Comparison of ENCODE assay signal across 15 mouse cellular contexts in the genomic region with DNA sequence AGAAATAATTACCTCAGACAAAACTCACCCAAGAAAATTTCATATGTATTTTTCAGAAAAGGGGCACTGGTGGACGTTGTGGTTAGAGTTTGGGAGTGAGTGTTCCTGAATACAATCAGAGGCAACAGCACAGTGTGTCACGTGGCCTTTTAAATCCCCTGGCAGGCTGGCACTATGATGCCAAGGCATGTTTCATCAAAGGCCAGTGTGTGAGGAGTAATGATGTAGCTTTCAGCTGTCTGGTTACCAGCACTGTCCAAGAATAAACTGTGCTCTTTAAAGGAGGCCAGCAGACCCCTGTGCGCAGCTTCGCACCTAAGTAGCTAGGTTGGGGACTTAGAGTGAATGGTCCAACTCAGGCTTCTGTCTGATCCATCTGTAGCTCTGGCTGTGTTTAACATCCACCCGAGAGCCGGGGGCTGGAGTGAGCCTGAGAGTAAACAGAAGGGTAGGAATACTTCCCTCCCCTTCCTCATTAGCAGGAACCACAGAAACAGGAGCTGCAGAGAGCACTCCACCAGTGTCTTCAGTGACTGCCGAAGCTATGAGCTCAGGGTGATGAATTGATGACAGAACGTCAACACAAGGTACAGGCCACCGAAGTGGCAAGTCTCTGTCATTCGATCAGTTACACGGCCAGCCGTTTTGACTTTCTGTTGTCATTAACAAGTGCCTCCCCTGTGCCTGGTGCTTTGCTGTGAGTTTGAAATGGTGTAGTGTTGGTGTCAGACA. TPM values are rescaled to one million over a fixed set of nuclear protein-coding genes. Genes with fewer than 3 reads are reported as not detected.
DNase-seq lines count a peak whose midpoint lies in the region; ATAC-seq and TF ChIP-seq lines count a peak whose summit lies in the region.
"Had no signal": no experiment of that assay in that cellular context is flagged by ENCODE, and none has a peak within 500 bp of the region (broad histone marks: within the 10 kb centered on the region; RNA-seq: fewer than 3 reads in every experiment).

No protein-coding gene starts in this region.

- no peak for DNase-seq in hindbrain, embryonic 10.5 days (ENCODE audit: low spot score)
- no peak for DNase-seq in lung, postnatal 25 days (ENCODE audit: low spot score)
- no peak for DNase-seq in limb, embryonic 14.5 days (ENCODE audit: low spot score)
- DNase-seq in thymus, postnatal 14 days = no peak
- DNase-seq: adrenal gland, postnatal 25 days; cerebellum, postnatal 25 days; heart, adult 11 months; lung, adult 18-20 months; right cerebral cortex, postnatal 25 days; thymus, adult 18-20 months had no signal

- ATAC-seq in forebrain, embryonic 13.5 days = peak; percentile 50
- ATAC-seq in forebrain, embryonic 12.5 days (ENCODE audit: low FRiP score) = no peak
- ATAC-seq in hindbrain, embryonic 15.5 days (ENCODE audit: low FRiP score, low read depth) = no peak
- ATAC-seq in lung, embryonic 16.5 days (ENCODE audit: low read depth) = 0 out of 2 replicates have a peak, but pooled peaks have one; percentile 16
- ATAC-seq in limb, embryonic 14.5 days (ENCODE audit: low FRiP score, low read depth) = no peak

- WGBS in forebrain, embryonic 13.5 days = 66% methylated on average over 12 of the region's 12 CpGs
- 79% methylated on average over 12 of the region's 12 CpGs for WGBS in forebrain, embryonic 12.5 days
- 70% methylated on average over 12 of the region's 12 CpGs for WGBS in hindbrain, embryonic 15.5 days
- WGBS in hindbrain, embryonic 10.5 days = 78% methylated on average over 12 of the region's 12 CpGs
- 33% methylated on average over 12 of the region's 12 CpGs for WGBS in lung, embryonic 16.5 days
- WGBS in limb, embryonic 14.5 days = 50% methylated on average over 12 of the region's 12 CpGs

- H3K4me1 ChIP-seq in forebrain, embryonic 13.5 days = peaks cover 30% of the 10 kb centered on the region
- H3K4me1 ChIP-seq in forebrain, embryonic 12.5 days = peaks cover 17% of the 10 kb centered on the region
- peaks cover 19% of the 10 kb centered on the region for H3K4me1 ChIP-seq in hindbrain, embryonic 15.5 days (replicated peaks)
- H3K4me1 ChIP-seq in hindbrain, embryonic 10.5 days (replicated peaks) = peaks cover 17% of the 10 kb centered on the region
- peaks cover 34% of the 10 kb centered on the region for H3K4me1 ChIP-seq in lung, embryonic 16.5 days (replicated peaks; ENCODE audit: control insufficient read depth, insufficient read depth, low read length)
- peaks cover 16% of the 10 kb centered on the region for H3K4me1 ChIP-seq in limb, embryonic 14.5 days (ENCODE audit: control insufficient read depth, insufficient read depth, low read length)

- peaks cover 47% of the 10 kb centered on the region for H3K36me3 ChIP-seq in forebrain, embryonic 13.5 days (ENCODE audit: poor library complexity, severe bottlenecking)
- H3K36me3 ChIP-seq in forebrain, embryonic 12.5 days (replicated peaks) = peaks cover 42% of the 10 kb centered on the region
- H3K36me3 ChIP-seq in hindbrain, embryonic 15.5 days = peaks cover 13% of the 10 kb centered on the region
- H3K36me3 ChIP-seq in hindbrain, embryonic 10.5 days = peaks cover 91% of the 10 kb centered on the region
- H3K36me3 ChIP-seq in lung, embryonic 16.5 days (ENCODE audit: control insufficient read depth, insufficient read depth, low read length) = peaks cover 2% of the 10 kb centered on the region; the same call in 1 of the 2 replicates
- H3K36me3 ChIP-seq in limb, embryonic 14.5 days (ENCODE audit: control insufficient read depth, insufficient read depth, low read length) = peaks cover 45% of the 10 kb centered on the region

- peak overlapping the region; percentile 51 for H3K27ac ChIP-seq in forebrain, embryonic 13.5 days
- H3K27ac ChIP-seq in forebrain, embryonic 12.5 days = no peak overlapping the region
- 0 out of 2 replicates have a peak overlapping the region, but pooled peaks have one; percentile 25 for H3K27ac ChIP-seq in hindbrain, embryonic 15.5 days (replicated peaks)
- no peak overlapping the region for H3K27ac ChIP-seq in hindbrain, embryonic 10.5 days
- no peak overlapping the region for H3K27ac ChIP-seq in lung, embryonic 16.5 days (ENCODE audit: low read length)
- 0 out of 2 replicates have a peak overlapping the region, but pooled peaks have one; percentile 43 for H3K27ac ChIP-seq in limb, embryonic 14.5 days (replicated peaks; ENCODE audit: low read depth, low read length)
- H3K27ac ChIP-seq: limb, embryonic 15.5 days had no signal

- no peak for TF ChIP-seq POLR2A in limb, embryonic 14.5 days (IDR thresholded peaks at IDR 0.05; ENCODE audit: borderline replicate concordance, extremely low read depth, insufficient read depth, insufficient read length)

- H3K4me2 ChIP-seq in forebrain, embryonic 13.5 days = no peak overlapping the region
- no peak overlapping the region for H3K4me2 ChIP-seq in forebrain, embryonic 12.5 days
- no peak overlapping the region for H3K4me2 ChIP-seq in hindbrain, embryonic 15.5 days
- no peak overlapping the region for H3K4me2 ChIP-seq in lung, embryonic 16.5 days (ENCODE audit: low read depth, low read length)
- H3K4me2 ChIP-seq in limb, embryonic 14.5 days (replicated peaks; ENCODE audit: low read depth, low read length, severe bottlenecking) = no peak overlapping the region
- H3K4me2 ChIP-seq: limb, embryonic 15.5 days had no signal

- H3K9ac ChIP-seq in forebrain, embryonic 13.5 days = no peak overlapping the region
- H3K9ac ChIP-seq in forebrain, embryonic 12.5 days = no peak overlapping the region
- no peak overlapping the region for H3K9ac ChIP-seq in hindbrain, embryonic 15.5 days
- H3K9ac ChIP-seq in lung, embryonic 16.5 days (ENCODE audit: low read length) = no peak overlapping the region
- H3K9ac ChIP-seq in limb, embryonic 14.5 days (ENCODE audit: low read depth, low read length, severe bottlenecking) = no peak overlapping the region
- H3K9ac ChIP-seq: limb, embryonic 15.5 days had no signal

- no peaks in the 10 kb centered on the region for H3K9me3 ChIP-seq in forebrain, embryonic 13.5 days (replicated peaks)
- H3K9me3 ChIP-seq in forebrain, embryonic 12.5 days = no peaks in the 10 kb centered on the region
- H3K9me3 ChIP-seq in hindbrain, embryonic 15.5 days = no peaks in the 10 kb centered on the region
- H3K9me3 ChIP-seq in hindbrain, embryonic 10.5 days = peaks cover 3% of the 10 kb centered on the region; the same call in 1 of the 2 replicates
- H3K9me3 ChIP-seq in lung, embryonic 16.5 days (ENCODE audit: control insufficient read depth, low read length) = no peaks in the 10 kb centered on the region
- no peaks in the 10 kb centered on the region for H3K9me3 ChIP-seq in limb, embryonic 14.5 days (ENCODE audit: control insufficient read depth, low read length)
- H3K9me3 ChIP-seq: limb, embryonic 15.5 days had no signal

- no peaks in the 10 kb centered on the region for H3K27me3 ChIP-seq in forebrain, embryonic 13.5 days
- H3K27me3 ChIP-seq in forebrain, embryonic 12.5 days = no peaks in the 10 kb centered on the region
- no peaks in the 10 kb centered on the region for H3K27me3 ChIP-seq in hindbrain, embryonic 15.5 days
- H3K27me3 ChIP-seq in hindbrain, embryonic 10.5 days (ENCODE audit: insufficient read depth, poor library complexity, severe bottlenecking) = no peaks in the 10 kb centered on the region
- no peaks in the 10 kb centered on the region for H3K27me3 ChIP-seq in lung, embryonic 16.5 days (ENCODE audit: control insufficient read depth, insufficient read depth, low read depth, low read length)
- H3K27me3 ChIP-seq in limb, embryonic 14.5 days (ENCODE audit: control insufficient read depth, insufficient read depth, low read length) = no peaks in the 10 kb centered on the region
- H3K27me3 ChIP-seq: limb, embryonic 15.5 days had no signal

- no peak overlapping the region for H3K4me3 ChIP-seq in forebrain, embryonic 13.5 days
- H3K4me3 ChIP-seq in forebrain, embryonic 12.5 days (replicated peaks) = no peak overlapping the region
- no peak overlapping the region for H3K4me3 ChIP-seq in hindbrain, embryonic 15.5 days
- no peak overlapping the region for H3K4me3 ChIP-seq in hindbrain, embryonic 10.5 days
- H3K4me3 ChIP-seq in lung, embryonic 16.5 days (ENCODE audit: low read length) = no peak overlapping the region
- no peak overlapping the region for H3K4me3 ChIP-seq in limb, embryonic 14.5 days (replicated peaks; ENCODE audit: low read length)
- H3K4me3 ChIP-seq: limb, embryonic 15.5 days had no signal

RNA-seq across cellular contexts. Expression of gene Sept11, which starts 50.3 kb away (rescaled TPM):
- 201 and 207 TPM in 2 replicates for polyA plus RNA-seq in forebrain, embryonic 13.5 days (2015; fragmentation: Nextera tagmentation; extraction: Ambion mirVana)
- polyA plus RNA-seq in forebrain, embryonic 12.5 days (2016; fragmentation: Nextera tagmentation; extraction: Ambion mirVana) = 302 and 335 TPM in 2 replicates
- 148 and 151 TPM in 2 replicates for polyA plus RNA-seq in hindbrain, embryonic 15.5 days (2015; fragmentation: Nextera tagmentation; extraction: Ambion mirVana)
- polyA plus RNA-seq in hindbrain, embryonic 10.5 days (2016; fragmentation: Nextera tagmentation; extraction: Ambion mirVana) = 237 and 263 TPM in 2 replicates
- 142 and 157 TPM in 2 replicates for polyA plus RNA-seq in lung, embryonic 16.5 days (2015; fragmentation: Nextera tagmentation; extraction: Ambion mirVana)
- 141 and 149 TPM in 2 replicates for polyA plus RNA-seq in limb, embryonic 14.5 days (2012; rRNA removed)
- polyA plus RNA-seq in limb, embryonic 14.5 days (2014; fragmentation: Nextera tagmentation; extraction: Ambion mirVana) = 197 and 206 TPM in 2 replicates

Comparison
In these comparisons a context has a peak if more than half of its experiments do, and no peak if none do; other contexts are left out.
1. ATAC-seq: peak in forebrain, embryonic 13.5 days (single experiment) and lung, embryonic 16.5 days (single experiment); none in forebrain, embryonic 12.5 days (single experiment), hindbrain, embryonic 15.5 days (single experiment) and limb, embryonic 14.5 days (single experiment).
2. H3K27ac ChIP-seq: peak in forebrain, embryonic 13.5 days (single experiment), hindbrain, embryonic 15.5 days (single experiment) and limb, embryonic 14.5 days (single experiment); none in forebrain, embryonic 12.5 days (single experiment), hindbrain, embryonic 10.5 days (single experiment) and lung, embryonic 16.5 days (single experiment).